Mouse (Mus musculus) neural tube, embryonic 14.5 days (tissue): Measurements from ENCODE around the gene Ap2a1. TPM values are rescaled to one million over a fixed set of nuclear protein-coding genes. Genes with fewer than 3 reads are reported as not detected.

Source experiments
- ATAC-seq: fragments of 200-750 bp; cut with Nextera tagmentation; 2 replicates; pipeline ENCODE4 v1.8.0; 2017; ENCODE audit warnings: low read depth, mild to moderate bottlenecking, moderate TSS enrichment, moderate library complexity
- H3K27ac ChIP-seq: fragments of 300-500 bp; sonication (generic); 2 replicates; pipeline ENCODE4 v1.5.1; 2014; ENCODE audit warnings: low read depth, mild to moderate bottlenecking, control low read depth, low read length, moderate library complexity, mixed read lengths
- H3K27me3 ChIP-seq: fragments of 300-500 bp; sonication (generic); 2 replicates; pipeline ENCODE4 v1.6.1; 2014; ENCODE audit warnings: low read length; ENCODE audit not compliant: control insufficient read depth, insufficient read depth
- H3K36me3 ChIP-seq: fragments of 300-500 bp; sonication (generic); 2 replicates; pipeline ENCODE4 v1.6.1; 2014; ENCODE audit warnings: low read length, mixed read lengths; ENCODE audit not compliant: control insufficient read depth, insufficient read depth
- H3K4me1 ChIP-seq: fragments of 300-500 bp; sonication (generic); 2 replicates; pipeline ENCODE4 v1.6.1; 2014; ENCODE audit warnings: low read length; ENCODE audit not compliant: control insufficient read depth, insufficient read depth
- H3K4me2 ChIP-seq: fragments of 300-500 bp; sonication (generic); 2 replicates; pipeline ENCODE4 v1.6.1; 2014; ENCODE audit warnings: mild to moderate bottlenecking, low read depth, low read length, control low read depth
- H3K4me3 ChIP-seq: fragments of 300-500 bp; sonication (generic); 2 replicates; pipeline ENCODE4 v1.5.1; 2014; ENCODE audit warnings: low read depth, low read length, control low read depth, mixed read lengths
- H3K9ac ChIP-seq: fragments of 300-500 bp; sonication (generic); replicated peaks from 2 replicates; pipeline ENCODE4 v1.6.1; 2014; ENCODE audit warnings: low read depth, mild to moderate bottlenecking, control low read depth, low read length, mixed read lengths
- H3K9me3 ChIP-seq: fragments of 300-500 bp; sonication (generic); 2 replicates; pipeline ENCODE4 v1.6.1; 2016; ENCODE audit warnings: low read length; ENCODE audit not compliant: control insufficient read depth
- WGBS: fragments of 180-500 bp; shearing (Covaris S2); extraction: QIAGEN DNeasy Blood & Tissue Kit; methylation state at CpG from one replicate; pipeline ENCODE4 v1.1.7; 2014; 5-methylcytosine and 5-hydroxymethylcytosine counted together
- polyA plus RNA-seq: library from polyadenylated mRNA; unstranded; fragments of >200 nt; fragmentation: Nextera tagmentation; extraction: Ambion mirVana; gene quantifications from 2 replicates; pipeline ENCODE4 v1.2.1, GENCODE M21; 2014

The Ap2a1 gene
- polyA plus RNA-seq, 1 experiment from 2014 or later = 128 TPM

DNA sequence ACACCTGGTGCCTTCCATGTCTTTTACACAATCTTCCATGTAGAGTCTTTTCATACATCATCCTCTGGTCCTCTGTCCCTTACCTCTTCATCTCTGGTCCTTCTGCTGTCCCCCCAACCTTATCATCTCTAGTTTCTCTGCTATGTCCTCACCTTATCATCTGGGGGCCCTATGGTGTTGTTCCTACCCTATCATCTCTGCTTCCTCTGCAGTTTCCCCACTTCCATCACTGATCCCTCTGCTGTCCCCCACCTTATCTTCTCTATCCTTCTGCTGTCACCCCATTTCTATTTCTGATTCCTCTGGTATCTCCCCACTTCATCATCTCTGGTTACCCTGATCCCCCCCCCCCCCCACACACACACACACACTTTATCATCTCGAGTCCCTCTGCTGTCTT is 726 bp downstream of the Ap2a1 start:
- WGBS = 5% methylated on average over 1 of the region's 1 CpGs
- Histone ChIP-seq H3K27ac (no peak overlapping the region), H3K9me3 (no peaks in the 10 kb centered on the region), H3K4me1 (peaks cover 17% of the 10 kb centered on the region), H3K4me2 (peak overlapping the region; percentile 67), H3K9ac (peak overlapping the region; percentile 90), H3K36me3 (peaks cover 5% of the 10 kb centered on the region; the same call in 1 of the 2 replicates), H3K27me3 (no peaks in the 10 kb centered on the region), H3K4me3 (peak overlapping the region; percentile 80)
- no peak for ATAC-seq

DNA sequence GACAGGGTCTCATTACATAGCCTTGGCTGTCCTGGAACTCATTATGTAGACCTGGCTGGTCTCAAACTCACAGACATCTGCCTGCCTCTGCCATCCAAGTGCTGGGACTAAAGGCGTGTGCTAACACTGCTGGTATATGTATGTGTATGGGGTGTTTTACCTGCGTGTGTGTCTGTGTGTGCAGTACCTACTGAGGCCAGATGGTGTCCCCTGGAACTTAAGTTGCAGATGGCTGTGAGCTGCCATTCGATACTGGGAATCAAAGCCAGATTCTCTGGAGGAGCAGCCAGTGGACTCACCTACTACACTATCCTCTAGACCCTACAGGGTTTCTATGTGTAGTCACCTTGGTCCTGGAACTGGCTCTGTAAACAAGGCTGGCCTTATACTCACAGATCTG is 3.8 kb downstream of the Ap2a1 start:
- Histone ChIP-seq H3K4me1 (peaks cover 15% of the 10 kb centered on the region), H3K9ac (no peak overlapping the region), H3K4me2 (no peak overlapping the region), H3K27me3 (no peaks in the 10 kb centered on the region), H3K27ac (no peak overlapping the region), H3K4me3 (no peak overlapping the region), H3K9me3 (no peaks in the 10 kb centered on the region), H3K36me3 (peaks cover 10% of the 10 kb centered on the region)
- WGBS = 71% methylated on average over 3 of the region's 3 CpGs
- no peak for ATAC-seq

GRCm38 (mm10) chr7:44922530-44922929 is 6.8 kb downstream of the Ap2a1 start:
- Histone ChIP-seq H3K9ac (no peak overlapping the region), H3K27me3 (no peaks in the 10 kb centered on the region), H3K27ac (no peak overlapping the region), H3K36me3 (peaks cover 10% of the 10 kb centered on the region), H3K4me3 (no peak overlapping the region), H3K4me2 (no peak overlapping the region), H3K9me3 (no peaks in the 10 kb centered on the region), H3K4me1 (no peaks in the 10 kb centered on the region)
- ATAC-seq = no peak

DNA sequence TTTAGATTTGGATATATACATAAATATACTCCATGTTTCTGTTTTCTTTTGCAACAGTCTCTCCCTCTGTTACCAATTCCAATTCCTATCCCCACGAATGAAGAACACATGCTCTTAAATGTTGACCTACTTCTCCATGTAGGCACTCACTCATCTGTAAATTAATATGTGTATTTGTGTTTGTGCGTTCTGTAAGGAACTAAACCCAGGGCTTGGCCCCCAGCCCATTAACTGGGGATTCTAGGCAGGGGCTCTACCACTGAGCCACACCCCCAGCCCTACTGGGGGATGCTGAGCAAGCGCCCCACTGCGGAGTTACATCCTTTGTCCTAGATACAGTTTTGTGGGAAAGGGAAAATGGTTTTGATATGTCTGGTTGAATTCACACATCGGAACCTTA is 10.2 kb downstream of the Ap2a1 start:
- WGBS = 94% methylated on average over 5 of the region's 5 CpGs
- ATAC-seq = no peak
- no peak overlapping the region for H3K9ac ChIP-seq

GRCm38 (mm10) chr7:44918219-44918618 is 11.1 kb downstream of the Ap2a1 start:
- WGBS = 87% methylated on average over 3 of the region's 3 CpGs
- H3K4me1 ChIP-seq = no peaks in the 10 kb centered on the region
- no peak overlapping the region for H3K4me2 ChIP-seq
- H3K36me3 ChIP-seq = peaks cover 34% of the 10 kb centered on the region
- no peak for ATAC-seq
- H3K9ac ChIP-seq = no peak overlapping the region
- no peak overlapping the region for H3K4me3 ChIP-seq
- H3K27ac ChIP-seq = no peak overlapping the region
- no peaks in the 10 kb centered on the region for H3K9me3 ChIP-seq
- no peaks in the 10 kb centered on the region for H3K27me3 ChIP-seq

More for the DNA sequence above, 10.2 kb downstream of the Ap2a1 start:
- Histone ChIP-seq H3K36me3 (peaks cover 27% of the 10 kb centered on the region), H3K27ac (no peak overlapping the region), H3K4me3 (no peak overlapping the region), H3K4me2 (no peak overlapping the region), H3K27me3 (no peaks in the 10 kb centered on the region), H3K4me1 (no peaks in the 10 kb centered on the region), H3K9me3 (no peaks in the 10 kb centered on the region)

DNA sequence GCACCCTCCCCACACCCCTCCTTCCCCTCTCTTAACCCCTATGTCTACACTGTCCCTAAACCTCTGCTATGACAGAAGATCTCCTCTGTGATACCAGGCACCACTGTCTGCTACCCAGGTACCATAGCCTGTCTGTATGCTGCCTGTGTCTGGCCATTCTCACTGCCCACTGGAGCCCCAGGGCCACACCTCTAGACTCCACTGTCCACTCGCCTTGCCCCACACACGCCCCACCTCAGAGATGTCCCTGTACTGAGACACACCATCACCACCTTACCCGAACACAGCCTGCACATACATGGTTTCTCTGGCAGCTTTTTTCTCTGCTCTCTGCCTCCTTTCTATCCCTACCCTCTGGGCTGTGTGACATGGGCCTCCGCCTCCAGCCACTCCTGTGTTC is 12.4 kb downstream of the Ap2a1 start:
- no peak overlapping the region for H3K9ac ChIP-seq
- WGBS = 89% methylated on average over 4 of the region's 4 CpGs
- H3K4me1 ChIP-seq = no peaks in the 10 kb centered on the region
- H3K4me2 ChIP-seq = no peak overlapping the region
- no peak overlapping the region for H3K27ac ChIP-seq
- H3K27me3 ChIP-seq = no peaks in the 10 kb centered on the region
- no peak for ATAC-seq
- no peaks in the 10 kb centered on the region for H3K9me3 ChIP-seq
- peaks cover 29% of the 10 kb centered on the region for H3K36me3 ChIP-seq
- no peak overlapping the region for H3K4me3 ChIP-seq

DNA sequence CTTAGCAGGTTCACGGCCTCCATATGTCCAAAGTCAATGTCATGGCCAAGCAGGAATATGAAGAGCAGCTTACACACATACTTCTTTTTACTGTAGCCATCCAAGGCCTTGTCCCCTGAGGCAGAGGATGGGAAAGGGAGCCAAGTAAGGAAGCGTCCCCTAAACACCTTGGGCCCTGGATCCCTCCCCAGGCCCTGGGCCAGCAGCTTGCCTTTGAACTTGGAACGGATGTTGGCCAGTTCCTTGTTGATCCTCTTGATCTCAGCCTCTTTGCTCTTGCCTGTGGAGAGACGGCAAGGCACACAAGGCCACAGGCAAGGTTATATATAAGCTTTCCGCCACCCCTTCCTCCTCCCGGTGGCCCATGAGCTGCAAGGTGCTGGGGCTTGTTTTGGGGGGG is 13.1 kb downstream of the Ap2a1 start:
- no peak for ATAC-seq

GRCm38 (mm10) chr7:44915314-44915713 is 14.0 kb downstream of the Ap2a1 start:
- Histone ChIP-seq H3K9ac (no peak overlapping the region), H3K4me1 (no peaks in the 10 kb centered on the region), H3K36me3 (peaks cover 32% of the 10 kb centered on the region), H3K27me3 (no peaks in the 10 kb centered on the region), H3K9me3 (no peaks in the 10 kb centered on the region), H3K4me2 (no peak overlapping the region), H3K4me3 (no peak overlapping the region), H3K27ac (no peak overlapping the region)
- no peak for ATAC-seq
- 97% methylated on average over 9 of the region's 9 CpGs for WGBS

More for the DNA sequence above, 13.1 kb downstream of the Ap2a1 start:
- H3K27ac ChIP-seq = no peak overlapping the region
- no peaks in the 10 kb centered on the region for H3K4me1 ChIP-seq
- H3K4me3 ChIP-seq = no peak overlapping the region
- H3K9me3 ChIP-seq = no peaks in the 10 kb centered on the region
- no peaks in the 10 kb centered on the region for H3K27me3 ChIP-seq
- peaks cover 29% of the 10 kb centered on the region for H3K36me3 ChIP-seq
- H3K4me2 ChIP-seq = no peak overlapping the region
- H3K9ac ChIP-seq = no peak overlapping the region
- 84% methylated on average over 6 of the region's 6 CpGs for WGBS

DNA sequence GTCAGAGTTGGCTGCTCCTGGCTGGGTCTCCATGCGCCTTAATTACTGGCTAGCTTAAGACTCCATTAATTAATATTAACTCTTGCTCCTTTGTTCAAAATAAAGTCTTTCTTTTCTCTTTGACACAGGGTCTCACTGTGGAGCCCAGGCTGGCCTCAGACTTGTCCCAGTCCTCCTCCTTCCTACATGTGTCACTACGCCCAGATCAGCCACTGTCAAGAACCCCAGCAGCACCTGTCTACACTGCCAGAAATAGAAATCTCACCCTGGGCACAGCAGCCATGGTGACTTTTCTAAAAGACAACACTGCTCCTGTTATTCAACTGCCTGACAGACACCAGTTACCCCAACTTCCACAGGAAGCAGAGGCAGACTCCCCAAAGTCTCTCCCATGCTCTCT is 14.9 kb downstream of the Ap2a1 start:
- no peaks in the 10 kb centered on the region for H3K9me3 ChIP-seq
- no peak overlapping the region for H3K27ac ChIP-seq
- H3K27me3 ChIP-seq = no peaks in the 10 kb centered on the region
- 96% methylated on average over 2 of the region's 2 CpGs for WGBS
- H3K4me1 ChIP-seq = no peaks in the 10 kb centered on the region
- no peak overlapping the region for H3K4me2 ChIP-seq
- H3K9ac ChIP-seq = no peak overlapping the region
- peaks cover 36% of the 10 kb centered on the region for H3K36me3 ChIP-seq
- no peak overlapping the region for H3K4me3 ChIP-seq
- ATAC-seq = no peak
